Mouse (Mus musculus): ENCODE results near the gene Armc2.

Gene Armc2

DNA sequence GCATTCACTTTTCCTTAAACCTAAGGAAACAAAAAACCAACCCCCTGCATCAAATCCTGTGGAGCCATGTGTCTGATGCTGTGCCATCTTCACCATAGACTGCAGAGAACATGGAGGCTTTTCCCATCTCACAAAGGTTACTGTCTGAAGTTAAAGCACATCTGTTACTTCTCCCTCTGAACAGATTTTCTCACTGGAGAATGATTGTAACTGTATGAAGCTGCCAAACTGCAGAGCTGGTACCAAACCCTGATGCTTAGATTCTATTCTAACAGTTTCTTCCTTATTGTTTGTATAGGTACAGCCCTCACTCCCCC is 151.4 kb downstream of the Armc2 start:
- DNase-seq (ENCODE audit: low spot score in 2 of 2) = no peak

DNA sequence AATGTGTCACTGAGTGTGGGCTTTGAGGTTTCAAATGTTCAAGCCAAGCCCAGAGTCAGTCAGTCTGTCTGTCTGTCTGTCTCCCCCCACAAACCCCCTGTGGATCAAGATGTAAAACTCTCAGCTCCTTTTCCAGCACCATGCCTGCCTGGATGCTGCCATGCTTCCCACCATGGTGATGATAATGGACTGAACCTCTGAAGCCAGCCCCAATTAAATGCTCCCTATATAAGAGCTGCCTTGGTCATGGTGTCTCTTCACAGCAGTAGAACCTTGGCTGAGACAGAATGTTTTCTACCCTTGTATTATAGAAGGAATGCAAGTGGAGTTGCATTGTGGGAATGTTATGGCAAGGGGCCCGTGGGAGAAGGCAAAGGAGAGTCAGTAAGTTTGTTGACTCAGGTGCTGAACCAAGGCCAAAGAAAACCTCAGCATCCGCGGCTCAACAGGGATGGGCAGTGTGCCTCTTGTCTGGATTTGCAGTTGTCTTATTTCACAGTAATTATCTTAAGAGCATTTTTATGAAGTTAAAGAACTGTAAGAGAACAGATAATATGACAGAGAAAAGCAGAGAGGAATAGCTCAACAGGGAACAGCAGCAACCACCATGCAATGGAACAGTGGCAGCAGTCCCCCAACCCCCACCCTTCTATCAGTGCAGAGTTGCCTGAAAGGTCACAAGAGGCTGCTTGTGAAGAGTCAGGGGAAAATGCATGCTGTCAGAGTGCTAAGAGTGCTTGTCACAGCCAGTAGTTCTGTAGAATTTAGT is 152.0 kb downstream of the Armc2 start:
- DNase-seq (ENCODE audit: low spot score in 2 of 2) = peak in 1 of 2 experiments; percentile 34

Data from right cerebral cortex, postnatal 10 days (tissue).